Mouse (Mus musculus) forebrain, embryonic 15.5 days (tissue): ENCODE data around the gene Tmem143. TPM values are rescaled to one million over a fixed set of nuclear protein-coding genes. Genes with fewer than 3 reads are reported as not detected.
A peak's percentile ranks its signal among the peaks of the same experiment; 100 is the strongest.
"Not testable (repeated sequence)": the region's sequence is repeated elsewhere in the genome, so short reads cannot be mapped to it uniquely, and the experiment has no call there.

Source experiments
- ATAC-seq: fragments of 200-750 bp; cut with Nextera tagmentation; replicated peaks from 2 replicates; pipeline ENCODE4 v1.8.0; 2017; ENCODE audit warnings: mild to moderate bottlenecking, moderate TSS enrichment, moderate library complexity
- H3K27ac ChIP-seq: fragments of 300-500 bp; sonication (generic); replicated peaks from 2 replicates; pipeline ENCODE4 v1.5.1; 2015; ENCODE audit warnings: mild to moderate bottlenecking, inconsistent platforms
- H3K27me3 ChIP-seq: fragments of 300-500 bp; sonication (generic); 2 replicates; pipeline ENCODE4 v1.6.1; 2015; ENCODE audit warnings: inconsistent platforms
- H3K36me3 ChIP-seq: fragments of 300-500 bp; sonication (generic); 2 replicates; pipeline ENCODE4 v1.6.1; 2015; ENCODE audit warnings: mild to moderate bottlenecking, inconsistent platforms
- H3K4me1 ChIP-seq: fragments of 300-500 bp; sonication (generic); 2 replicates; pipeline ENCODE4 v1.6.1; 2015; ENCODE audit warnings: inconsistent platforms
- H3K4me2 ChIP-seq: fragments of 300-500 bp; sonication (generic); replicated peaks from 2 replicates; pipeline ENCODE4 v1.6.1; 2015; ENCODE audit warnings: mild to moderate bottlenecking, inconsistent platforms
- H3K4me3 ChIP-seq: fragments of 300-500 bp; sonication (generic); 2 replicates; pipeline ENCODE4 v1.5.1; 2015; ENCODE audit warnings: mild to moderate bottlenecking, inconsistent platforms
- H3K9ac ChIP-seq: fragments of 300-500 bp; sonication (generic); replicated peaks from 2 replicates; pipeline ENCODE4 v1.6.1; 2015; ENCODE audit warnings: mild to moderate bottlenecking, inconsistent platforms
- H3K9me3 ChIP-seq: fragments of 300-500 bp; sonication (generic); 2 replicates; pipeline ENCODE4 v1.6.1; 2016; ENCODE audit warnings: inconsistent platforms
- WGBS: fragments of 180-500 bp; shearing (Covaris S2); methylation state at CpG from one replicate; pipeline ENCODE4 v1.1.7; 2015; ENCODE audit warnings: mixed read lengths; 5-methylcytosine and 5-hydroxymethylcytosine counted together
- polyA plus RNA-seq: library from polyadenylated mRNA; unstranded; fragments of >200 nt; fragmentation: Nextera tagmentation; extraction: Ambion mirVana; gene quantifications from 2 replicates; pipeline ENCODE4 v1.2.1, GENCODE M21; 2015

Gene Tmem143
- polyA plus RNA-seq, 1 experiment from 2014 or later: 4.8 TPM

DNA sequence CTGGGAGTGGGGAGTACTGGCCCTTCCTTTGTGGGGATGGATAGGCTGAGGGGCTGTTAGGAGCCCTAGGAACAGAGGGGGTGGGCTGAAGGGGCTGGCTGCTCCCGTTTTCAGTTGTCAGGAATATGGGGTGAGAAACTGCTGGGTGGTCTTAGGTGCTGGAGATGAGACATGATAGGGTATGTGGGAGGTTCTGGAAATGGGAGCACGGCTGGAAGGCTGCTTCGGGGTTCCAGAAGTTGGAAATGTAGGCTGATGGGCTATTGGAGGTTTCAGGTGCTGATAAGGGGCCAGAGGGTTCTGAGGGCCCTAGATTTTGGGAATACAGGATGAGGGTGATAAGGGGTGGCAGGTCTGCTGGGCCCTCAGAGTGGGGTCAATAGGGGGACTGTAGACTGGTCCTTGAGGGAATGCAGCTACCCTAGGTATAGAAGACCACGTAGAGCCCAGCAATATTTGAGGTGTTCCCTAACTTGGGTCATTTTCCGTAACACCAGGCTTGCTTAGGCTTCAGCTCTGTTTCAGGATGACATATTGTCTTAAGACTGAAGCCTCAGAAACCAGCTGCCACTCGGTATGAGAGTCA is 717 bp upstream of the Tmem143 start:
- Histone ChIP-seq H3K27ac (0 out of 2 replicates have a peak overlapping the region, but pooled peaks have one; percentile 10), H3K4me2 (peak overlapping the region; percentile 87)
- WGBS: 76% methylated on average over 6 of the region's 6 CpGs

DNA sequence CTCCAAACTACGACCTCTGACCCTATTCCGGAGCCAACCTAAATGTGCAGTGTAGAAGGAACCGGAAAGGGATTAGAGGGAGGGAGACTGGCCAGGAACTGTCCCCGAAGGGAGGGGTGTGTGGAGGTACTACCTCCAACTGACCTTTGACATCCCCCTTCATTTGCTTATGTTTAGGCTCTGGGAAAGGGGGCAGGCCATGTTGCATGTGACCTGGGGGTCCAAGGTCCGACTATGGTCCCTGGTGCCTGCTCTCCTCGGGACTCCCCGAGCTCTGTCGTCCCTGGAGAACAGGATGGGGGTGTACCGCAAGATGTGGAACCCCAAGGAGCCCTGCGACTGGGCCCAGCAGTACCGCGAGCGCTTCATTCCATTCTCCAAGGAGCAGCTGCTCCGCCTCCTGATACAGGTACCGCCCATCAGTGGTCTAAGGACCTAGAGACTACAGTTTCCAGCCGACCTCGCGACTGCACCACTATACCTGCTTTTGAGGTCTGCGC is 567 bp downstream of the Tmem143 start:
- H3K27me3 ChIP-seq: no peaks in the 10 kb centered on the region
- H3K36me3 ChIP-seq: no peaks in the 10 kb centered on the region
- H3K9me3 ChIP-seq: no peaks in the 10 kb centered on the region
- H3K4me1 ChIP-seq: peaks cover 13% of the 10 kb centered on the region
- H3K4me3 ChIP-seq: peak overlapping the region; percentile 54
- peak overlapping the region; percentile 72 for H3K27ac ChIP-seq
- WGBS: under 1% methylated on average over 19 of the region's 19 CpGs
- ATAC-seq: peak; percentile 58
- peak overlapping the region; percentile 53 for H3K9ac ChIP-seq
- peak overlapping the region; percentile 87 for H3K4me2 ChIP-seq

More for the DNA sequence above, 717 bp upstream of the Tmem143 start:
- Histone ChIP-seq H3K27me3 (no peaks in the 10 kb centered on the region), H3K4me1 (peaks cover 13% of the 10 kb centered on the region), H3K4me3 (peak overlapping the region; percentile 54), H3K9me3 (no peaks in the 10 kb centered on the region), H3K36me3 (no peaks in the 10 kb centered on the region), H3K9ac (no peak overlapping the region)
- ATAC-seq: peak; percentile 38; the same call in 1 of the 2 replicates

DNA sequence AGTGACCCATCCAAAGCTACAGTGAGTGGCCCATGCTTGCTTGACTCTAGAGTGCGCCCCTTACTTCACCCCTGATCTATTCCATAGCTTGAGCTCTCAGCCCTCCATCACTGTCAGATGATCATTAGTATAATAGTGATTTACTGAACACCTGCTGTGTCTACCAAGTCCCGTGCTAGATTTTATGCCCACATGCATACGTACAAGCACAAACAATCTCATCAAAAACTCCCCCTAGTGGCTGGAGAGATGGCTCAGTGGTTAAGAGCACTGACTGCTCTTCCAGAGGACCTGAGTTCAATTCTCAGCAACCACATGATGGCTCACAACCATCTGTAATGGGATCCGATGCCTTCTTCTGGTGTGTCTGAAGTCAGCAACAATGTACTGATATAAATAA is 1.4 kb downstream of the Tmem143 start:
- H3K9me3 ChIP-seq, H3K27ac ChIP-seq, H3K27me3 ChIP-seq, H3K9ac ChIP-seq, ATAC-seq, H3K36me3 ChIP-seq: not testable (repeated sequence)
- Histone ChIP-seq H3K4me2 (peak overlapping the region; percentile 87), H3K4me3 (0 out of 2 replicates have a peak overlapping the region, but pooled peaks have one; percentile 54), H3K4me1 (peaks cover 13% of the 10 kb centered on the region)
- WGBS: 44% methylated on average over 4 of the region's 4 CpGs

DNA sequence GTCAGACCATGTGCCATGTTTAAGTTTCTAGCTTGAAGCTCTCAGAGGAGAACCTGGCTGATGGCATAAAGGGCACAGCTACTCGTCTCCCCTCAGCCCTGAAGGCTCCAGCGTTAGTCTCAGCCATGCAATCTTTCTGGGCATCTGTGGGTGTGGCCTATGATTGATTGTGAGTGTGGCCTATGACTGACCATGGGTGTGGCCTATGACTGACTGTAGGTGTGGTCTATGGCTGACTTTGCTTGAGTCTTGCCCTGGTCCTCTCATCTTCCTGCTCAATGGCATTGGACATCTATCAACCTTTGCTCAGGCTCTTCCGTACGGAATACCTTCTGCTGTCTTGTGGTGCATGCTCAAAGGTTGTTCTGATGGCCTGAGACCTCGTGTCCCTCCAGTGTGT is 4.8 kb downstream of the Tmem143 start:
- no peaks in the 10 kb centered on the region for H3K27me3 ChIP-seq
- peaks cover 10% of the 10 kb centered on the region for H3K4me1 ChIP-seq
- no peak for ATAC-seq
- H3K36me3 ChIP-seq: no peaks in the 10 kb centered on the region
- no peak overlapping the region for H3K27ac ChIP-seq
- H3K9ac ChIP-seq: no peak overlapping the region
- no peak overlapping the region for H3K4me2 ChIP-seq
- H3K4me3 ChIP-seq: no peak overlapping the region
- WGBS: 63% methylated on average over 5 of the region's 5 CpGs
- no peaks in the 10 kb centered on the region for H3K9me3 ChIP-seq

DNA sequence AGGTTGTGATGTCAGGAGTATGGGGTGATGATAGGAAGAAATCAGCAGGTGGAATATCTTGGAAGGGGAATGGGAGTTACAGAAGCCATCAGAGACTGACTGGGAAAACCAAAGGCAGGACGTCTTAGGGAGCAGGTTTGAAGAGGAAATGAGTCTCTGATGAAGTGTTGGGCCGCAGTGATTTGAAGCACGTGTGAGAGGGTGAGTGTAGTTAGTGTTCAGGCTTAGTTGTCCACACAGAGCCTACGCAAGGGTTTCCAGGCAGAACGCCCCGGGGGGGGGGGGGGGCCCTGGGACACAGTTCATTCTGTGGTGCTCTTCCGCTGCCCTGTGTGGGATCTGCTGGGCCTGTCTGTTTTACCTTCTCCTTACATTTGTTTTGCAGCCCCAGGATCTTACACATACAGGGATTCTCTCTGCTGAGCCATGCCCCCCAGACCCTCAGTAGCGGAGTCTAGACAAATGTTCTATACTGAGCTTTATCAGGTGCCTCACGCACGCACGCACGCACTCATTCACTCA is 5.8 kb downstream of the Tmem143 start:
- H3K4me2 ChIP-seq: no peak overlapping the region
- WGBS: 80% methylated on average over 12 of the region's 12 CpGs
- no peak overlapping the region for H3K27ac ChIP-seq
- no peak for ATAC-seq
- H3K4me3 ChIP-seq: no peak overlapping the region
- H3K4me1 ChIP-seq: peaks cover 5% of the 10 kb centered on the region
- H3K27me3 ChIP-seq: no peaks in the 10 kb centered on the region
- H3K9ac ChIP-seq: no peak overlapping the region
- no peaks in the 10 kb centered on the region for H3K36me3 ChIP-seq
- H3K9me3 ChIP-seq: no peaks in the 10 kb centered on the region

DNA sequence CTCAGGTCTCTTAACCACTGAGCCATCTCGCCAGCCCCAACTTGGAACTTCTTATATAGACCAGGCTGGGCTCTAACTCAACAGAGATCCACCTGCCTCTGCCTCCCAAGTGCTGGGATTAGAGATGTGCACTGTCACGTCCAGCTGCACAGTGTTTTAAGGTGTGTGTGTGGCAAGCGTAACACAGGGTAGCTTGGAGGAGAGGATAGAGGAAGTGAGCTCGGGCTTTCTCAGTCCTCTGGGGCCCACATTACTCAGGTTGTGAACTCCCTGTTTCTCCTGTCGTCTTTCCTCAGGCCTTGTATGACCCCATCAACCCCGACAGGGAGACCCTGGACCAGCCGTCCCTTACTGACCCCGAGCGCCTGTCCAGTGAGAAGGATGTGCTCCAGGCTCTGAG is 9.9 kb downstream of the Tmem143 start:
- no peak for ATAC-seq
- WGBS: 91% methylated on average over 9 of the region's 9 CpGs
- H3K9me3 ChIP-seq: no peaks in the 10 kb centered on the region

DNA sequence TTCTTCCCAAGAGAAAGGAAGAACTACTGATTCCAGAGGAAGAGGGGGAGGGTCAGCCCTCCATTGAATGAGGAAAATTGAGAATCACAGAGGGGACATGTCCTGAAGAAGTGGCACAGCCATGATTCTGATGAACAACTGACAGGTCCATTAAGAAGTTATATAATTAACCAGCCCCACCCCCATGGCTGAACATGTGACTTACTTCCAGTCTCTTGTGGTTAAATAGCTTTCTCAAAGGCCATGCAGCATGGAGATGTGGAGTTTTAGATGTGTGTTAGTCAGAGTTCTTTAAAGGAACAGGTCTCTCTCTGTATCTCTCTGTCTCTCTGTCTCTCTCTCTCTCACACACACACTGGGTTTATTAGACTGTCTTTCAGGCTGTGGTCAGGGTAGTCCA is 11.6 kb downstream of the Tmem143 start:
- H3K9ac ChIP-seq: no peak overlapping the region
- no peak for ATAC-seq
- no peaks in the 10 kb centered on the region for H3K27me3 ChIP-seq
- H3K36me3 ChIP-seq: peaks cover 8% of the 10 kb centered on the region; the same call in 1 of the 2 replicates
- no peak overlapping the region for H3K4me3 ChIP-seq
- H3K4me2 ChIP-seq: no peak overlapping the region
- no peaks in the 10 kb centered on the region for H3K9me3 ChIP-seq
- no peaks in the 10 kb centered on the region for H3K4me1 ChIP-seq
- no peak overlapping the region for H3K27ac ChIP-seq

More for the DNA sequence above, 9.9 kb downstream of the Tmem143 start:
- Histone ChIP-seq H3K36me3 (peaks cover 8% of the 10 kb centered on the region; the same call in 1 of the 2 replicates), H3K4me1 (no peaks in the 10 kb centered on the region), H3K27me3 (no peaks in the 10 kb centered on the region), H3K27ac (no peak overlapping the region), H3K4me3 (no peak overlapping the region), H3K4me2 (no peak overlapping the region), H3K9ac (no peak overlapping the region)

DNA sequence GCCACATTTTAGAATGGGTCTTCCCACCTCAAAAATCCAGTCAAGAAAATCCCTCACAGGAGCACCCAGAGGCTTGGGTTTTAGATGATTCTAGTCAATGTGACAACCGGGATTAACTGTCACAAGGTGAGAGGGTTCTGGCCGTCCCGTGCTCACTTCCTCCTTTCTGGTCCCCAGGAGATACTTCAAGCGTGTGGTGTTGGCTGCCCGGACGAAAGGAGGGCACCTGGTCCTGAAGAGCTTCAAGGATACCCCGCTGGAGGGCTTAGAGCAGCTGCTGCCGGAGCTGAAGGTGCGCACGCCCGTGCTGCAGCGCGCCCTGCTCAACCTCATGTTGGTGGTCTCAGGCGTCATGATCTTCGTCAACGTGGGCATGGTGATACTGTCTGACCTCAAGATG is 12.4 kb downstream of the Tmem143 start:
- Histone ChIP-seq H3K4me2 (no peak overlapping the region), H3K27me3 (no peaks in the 10 kb centered on the region), H3K27ac (no peak overlapping the region), H3K4me3 (no peak overlapping the region), H3K36me3 (peaks cover 8% of the 10 kb centered on the region; the same call in 1 of the 2 replicates), H3K4me1 (no peaks in the 10 kb centered on the region), H3K9ac (no peak overlapping the region), H3K9me3 (no peaks in the 10 kb centered on the region)
- WGBS: 96% methylated on average over 16 of the region's 16 CpGs
- no peak for ATAC-seq

DNA sequence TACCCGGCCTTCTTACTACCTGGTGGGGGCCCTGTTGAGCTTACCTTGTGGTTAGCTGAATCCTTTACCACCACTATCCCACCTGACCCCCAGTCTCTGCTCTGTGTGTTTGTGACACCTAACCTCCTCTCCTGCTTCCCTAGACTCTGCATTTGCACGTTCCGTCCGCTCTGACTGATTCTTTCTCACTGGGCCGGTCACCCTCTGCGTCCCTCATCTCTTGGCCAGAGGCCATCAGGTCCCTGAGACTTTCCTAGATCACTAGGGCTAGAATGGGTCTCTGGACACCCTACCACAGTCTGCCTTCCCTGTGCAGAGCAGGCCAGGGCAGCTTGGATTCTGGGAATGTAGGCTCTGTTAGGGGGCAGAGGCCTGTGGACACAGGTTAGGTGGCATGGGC is 17.3 kb downstream of the Tmem143 start:
- Histone ChIP-seq H3K27me3 (no peaks in the 10 kb centered on the region), H3K4me2 (no peak overlapping the region), H3K9ac (no peak overlapping the region), H3K36me3 (peaks cover 8% of the 10 kb centered on the region; the same call in 1 of the 2 replicates), H3K4me3 (no peak overlapping the region), H3K9me3 (no peaks in the 10 kb centered on the region), H3K4me1 (peaks cover 23% of the 10 kb centered on the region), H3K27ac (no peak overlapping the region)
- 93% methylated on average over 6 of the region's 6 CpGs for WGBS
- no peak for ATAC-seq

DNA sequence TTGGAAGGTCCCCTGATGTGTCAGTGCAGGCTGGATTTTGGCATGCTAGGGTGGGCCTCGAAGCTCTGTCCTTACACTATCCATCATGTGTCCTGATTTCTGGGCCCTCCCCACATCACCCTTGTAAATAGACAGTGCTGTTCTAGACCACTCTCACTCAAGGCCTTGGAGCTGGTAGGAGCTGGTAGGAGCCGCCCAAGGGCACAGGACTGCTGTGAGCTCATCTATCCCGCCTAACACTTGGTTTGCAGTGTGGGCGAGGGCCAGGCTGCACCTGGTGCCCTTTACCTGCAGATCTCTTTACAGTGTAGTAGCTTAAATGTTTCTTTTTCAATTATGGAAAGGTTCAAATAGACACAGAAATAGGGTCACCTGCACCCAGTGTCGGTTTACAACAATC is 18.3 kb downstream of the Tmem143 start:
- no peak overlapping the region for H3K9ac ChIP-seq
- no peak for ATAC-seq
- H3K4me1 ChIP-seq: peaks cover 23% of the 10 kb centered on the region
- H3K4me3 ChIP-seq: no peak overlapping the region
- H3K9me3 ChIP-seq: no peaks in the 10 kb centered on the region
- peaks cover 2% of the 10 kb centered on the region; the same call in 1 of the 2 replicates for H3K36me3 ChIP-seq
- H3K27me3 ChIP-seq: no peaks in the 10 kb centered on the region
- H3K4me2 ChIP-seq: no peak overlapping the region
- no peak overlapping the region for H3K27ac ChIP-seq
- 91% methylated on average over 5 of the region's 5 CpGs for WGBS

DNA sequence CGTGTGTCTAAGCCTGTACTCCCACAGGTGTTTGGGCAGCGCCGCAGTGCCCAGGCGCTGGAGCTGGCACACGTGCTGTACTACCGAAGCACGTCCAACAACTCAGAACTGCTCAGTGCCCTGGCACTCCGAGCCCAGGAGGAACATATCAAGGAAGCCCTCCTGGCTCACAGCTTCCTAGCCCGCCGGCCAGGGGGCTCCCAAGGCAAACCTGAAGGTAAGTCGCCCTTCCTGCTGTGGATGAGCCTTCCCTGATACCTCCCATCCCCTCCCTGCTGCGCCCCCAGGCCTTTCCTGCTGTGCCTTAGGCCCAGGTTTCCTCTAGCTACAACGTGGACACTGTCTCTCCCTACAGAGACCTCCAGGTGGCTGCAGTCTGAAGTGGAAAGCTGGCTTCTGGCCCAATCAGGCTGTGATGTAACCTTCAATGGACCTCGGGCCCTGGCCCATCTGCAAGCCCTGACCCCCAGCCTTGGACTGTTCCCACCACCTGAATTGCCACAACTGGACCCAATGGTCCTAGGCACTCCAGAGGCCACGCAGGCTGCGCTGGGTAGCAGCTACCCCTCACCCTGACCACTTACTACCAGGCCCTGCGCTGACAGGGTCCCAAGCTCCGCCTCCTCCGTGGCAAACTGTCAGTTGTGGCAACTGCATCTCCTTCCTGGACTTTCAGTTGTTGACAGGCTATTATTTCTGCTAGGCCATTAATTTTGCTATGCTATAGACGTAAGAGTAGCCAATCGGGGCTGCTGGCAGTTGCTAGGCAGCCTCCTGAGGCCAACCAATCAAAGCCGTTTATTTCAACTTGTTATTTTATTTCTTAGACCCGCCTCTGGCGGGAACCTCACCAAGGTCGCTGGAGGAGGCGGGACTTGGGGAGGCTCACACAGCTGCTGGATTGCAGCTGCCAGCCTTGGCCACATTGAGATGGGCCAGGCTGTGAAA is 19.6 kb downstream of the Tmem143 start:
- peak overlapping the region; percentile 26 for H3K9ac ChIP-seq
- ATAC-seq: peak; percentile 89
- peak overlapping the region; percentile 87 for H3K27ac ChIP-seq
- peak overlapping the region; percentile 34 for H3K4me3 ChIP-seq
- H3K9me3 ChIP-seq: no peaks in the 10 kb centered on the region
- H3K36me3 ChIP-seq: no peaks in the 10 kb centered on the region
- H3K4me1 ChIP-seq: peaks cover 23% of the 10 kb centered on the region
- 33% methylated on average over 26 of the region's 26 CpGs for WGBS
- peak overlapping the region; percentile 49 for H3K4me2 ChIP-seq
- no peaks in the 10 kb centered on the region for H3K27me3 ChIP-seq
